Mouse (Mus musculus) intestine, embryonic 15.5 days (tissue): ENCODE results near the gene Rrbp1. TPM values are rescaled to one million over a fixed set of nuclear protein-coding genes. Genes with fewer than 3 reads are reported as not detected.

ENCODE experiments used
- ATAC-seq: fragments of 200-750 bp; cut with Nextera tagmentation; 2 replicates; pipeline ENCODE4 v1.8.0; 2017; ENCODE audit warnings: moderate TSS enrichment, moderate library complexity
- H3K27ac ChIP-seq: fragments of 300-500 bp; sonication (generic); 2 replicates; pipeline ENCODE4 v1.5.1; 2015; ENCODE audit warnings: mild to moderate bottlenecking, inconsistent platforms
- H3K27me3 ChIP-seq: fragments of 300-500 bp; sonication (generic); replicated peaks from 2 replicates; pipeline ENCODE4 v1.6.1; 2015; ENCODE audit warnings: inconsistent platforms
- H3K36me3 ChIP-seq: fragments of 300-500 bp; sonication (generic); 2 replicates; pipeline ENCODE4 v1.6.1; 2015; ENCODE audit warnings: inconsistent platforms
- H3K4me1 ChIP-seq: fragments of 300-500 bp; sonication (generic); replicated peaks from 2 replicates; pipeline ENCODE4 v1.6.1; 2015; ENCODE audit warnings: inconsistent platforms
- H3K4me2 ChIP-seq: fragments of 300-500 bp; sonication (generic); replicated peaks from 2 replicates; pipeline ENCODE4 v1.6.1; 2015; ENCODE audit warnings: mild to moderate bottlenecking, inconsistent platforms
- H3K4me3 ChIP-seq: fragments of 300-500 bp; sonication (generic); replicated peaks from 2 replicates; pipeline ENCODE4 v1.5.1; 2015; ENCODE audit warnings: inconsistent platforms
- H3K9ac ChIP-seq: fragments of 300-500 bp; sonication (generic); 2 replicates; pipeline ENCODE4 v1.6.1; 2015; ENCODE audit warnings: inconsistent platforms
- H3K9me3 ChIP-seq: fragments of 300-500 bp; sonication (generic); 2 replicates; pipeline ENCODE4 v1.6.1; 2016; ENCODE audit warnings: inconsistent platforms
- WGBS: fragments of 180-500 bp; shearing (Covaris S2); methylation state at CpG from one replicate; pipeline ENCODE4 v1.1.7; 2015; 5-methylcytosine and 5-hydroxymethylcytosine counted together
- polyA plus RNA-seq: library from polyadenylated mRNA; unstranded; fragments of >200 nt; fragmentation: Nextera tagmentation; extraction: Ambion mirVana; gene quantifications from 2 replicates; pipeline ENCODE4 v1.2.1, GENCODE M21; 2015

Rrbp1 gene
- polyA plus RNA-seq, 1 experiment from 2014 or later = 103 TPM

DNA sequence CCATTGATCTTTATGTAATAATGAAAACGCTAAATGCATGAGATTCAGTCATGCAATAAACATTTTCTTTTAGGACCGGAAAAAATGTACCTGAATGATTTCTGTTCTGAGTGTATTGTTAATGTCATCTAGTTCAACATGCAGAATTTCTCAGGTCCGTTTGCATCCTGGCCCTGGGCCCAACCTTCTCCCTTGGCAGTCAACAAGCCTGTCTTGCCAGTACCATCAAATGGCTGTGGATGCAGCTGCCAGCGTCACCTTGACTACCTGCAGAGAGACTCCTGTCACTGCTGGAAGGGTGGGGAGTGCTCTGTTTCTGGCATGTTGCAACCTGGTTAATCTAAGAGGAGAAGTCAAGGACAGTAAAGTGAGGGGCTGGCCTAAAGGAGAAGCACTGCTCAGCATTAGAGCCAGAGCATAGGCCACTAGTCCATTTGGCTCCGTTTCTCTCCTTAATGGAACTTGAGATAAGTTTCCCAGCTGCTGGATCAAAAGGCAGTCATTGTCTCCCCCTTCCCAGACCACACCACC lies 110.2 kb downstream of the Rrbp1 start:
- no peak overlapping the region for H3K4me3 ChIP-seq
- peaks cover 2% of the 10 kb centered on the region; the same call in 1 of the 2 replicates for H3K4me1 ChIP-seq
- ATAC-seq = peak; percentile 32; the same call in 1 of the 2 replicates
- no peaks in the 10 kb centered on the region for H3K27me3 ChIP-seq
- H3K27ac ChIP-seq = 0 out of 2 replicates have a peak overlapping the region, but pooled peaks have one; percentile 6
- no peak overlapping the region for H3K4me2 ChIP-seq
- WGBS = 62% methylated on average over 5 of the region's 5 CpGs
- no peak overlapping the region for H3K9ac ChIP-seq
- no peaks in the 10 kb centered on the region for H3K36me3 ChIP-seq
- H3K9me3 ChIP-seq = no peaks in the 10 kb centered on the region

DNA sequence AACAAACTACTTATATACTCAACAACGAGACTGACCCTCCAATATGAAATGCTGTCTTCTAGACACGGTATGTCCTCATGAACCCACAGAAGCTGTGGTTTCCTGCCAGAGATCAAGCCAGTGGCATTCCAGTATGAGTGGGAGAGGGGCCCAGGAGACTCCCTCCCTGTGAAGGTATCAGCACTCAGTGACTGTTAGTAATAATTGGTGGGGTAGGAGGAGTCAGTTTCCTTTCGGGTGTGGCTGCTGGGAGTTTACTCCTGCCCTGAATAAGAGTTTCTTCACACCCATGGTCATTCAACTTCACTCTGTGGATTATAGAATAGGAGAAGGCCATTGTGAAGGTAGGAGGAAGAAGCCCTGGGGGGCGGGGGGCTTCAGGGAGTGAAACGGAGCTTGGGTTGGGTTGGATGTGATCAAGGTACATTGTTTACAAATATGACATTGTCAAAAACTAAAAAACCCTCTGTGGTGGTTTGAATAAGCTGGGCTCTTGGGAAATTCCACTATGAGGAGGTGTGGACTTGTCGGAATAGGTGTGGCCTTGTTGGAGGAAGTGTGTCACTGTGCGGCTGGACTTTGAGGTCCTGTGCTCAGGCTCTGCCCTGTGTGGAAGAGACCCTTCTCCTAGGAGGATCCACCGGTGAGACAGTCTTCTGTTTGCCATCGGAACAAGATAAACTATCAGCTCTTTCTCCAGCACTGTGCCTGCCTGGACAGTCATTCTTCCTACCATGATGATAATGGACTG lies 111.4 kb downstream of the Rrbp1 start:
- H3K4me1 ChIP-seq = peaks cover 2% of the 10 kb centered on the region; the same call in 1 of the 2 replicates
- H3K9ac ChIP-seq = no peak overlapping the region
- 82% methylated on average over 9 of the region's 9 CpGs for WGBS
- peak; percentile 66 for ATAC-seq
- H3K4me2 ChIP-seq = no peak overlapping the region
- no peak overlapping the region for H3K27ac ChIP-seq
- H3K9me3 ChIP-seq = no peaks in the 10 kb centered on the region
- no peaks in the 10 kb centered on the region for H3K36me3 ChIP-seq
- H3K4me3 ChIP-seq = no peak overlapping the region
- no peaks in the 10 kb centered on the region for H3K27me3 ChIP-seq

Other genes starting within 250 kb of the Rrbp1 start
- gene Bfsp1, start 148.1 kb downstream of the Rrbp1 start, polyA plus RNA-seq = 4.2 and 4.3 TPM in 2 replicates
- 674 and 711 TPM in 2 replicates for gene Dstn, start 95.9 kb downstream of the Rrbp1 start, polyA plus RNA-seq
- 0.55 TPM in 1 of 2 replicates, not detected in the other for gene Banf2, start 21.8 kb upstream of the Rrbp1 start, polyA plus RNA-seq